Mouse (Mus musculus): ENCODE results near the gene Gm34302.
"Not testable (repeated sequence)": the region's sequence is repeated elsewhere in the genome, so short reads cannot be mapped to it uniquely, and the experiment has no call there.

Gene Gm34302

DNA sequence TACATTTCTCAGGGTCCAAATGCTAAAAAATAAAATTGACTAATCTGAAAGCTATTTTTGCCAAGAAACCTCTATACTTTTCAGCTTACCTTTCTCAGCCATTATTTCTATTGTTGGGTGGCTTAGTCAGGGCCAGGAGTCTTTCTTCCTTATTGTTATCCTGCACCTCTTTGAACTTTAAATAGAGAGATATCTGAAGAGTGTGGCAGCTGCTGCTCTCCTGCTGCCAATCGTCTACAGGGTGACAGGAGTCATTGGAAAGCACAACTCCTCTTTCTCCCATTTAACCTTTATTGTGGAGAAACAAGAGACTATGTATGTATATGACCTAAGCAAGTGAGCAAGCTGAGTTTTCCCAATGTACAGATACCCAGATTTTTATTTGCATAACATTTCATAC is at the start of gene Gm34302:
Gene Gm34302 (minus strand): TSS at position 154 of the 400 bp plus-strand sequence.
- no peak for DNase-seq (ENCODE audit: low spot score in 2 of 2)

DNA sequence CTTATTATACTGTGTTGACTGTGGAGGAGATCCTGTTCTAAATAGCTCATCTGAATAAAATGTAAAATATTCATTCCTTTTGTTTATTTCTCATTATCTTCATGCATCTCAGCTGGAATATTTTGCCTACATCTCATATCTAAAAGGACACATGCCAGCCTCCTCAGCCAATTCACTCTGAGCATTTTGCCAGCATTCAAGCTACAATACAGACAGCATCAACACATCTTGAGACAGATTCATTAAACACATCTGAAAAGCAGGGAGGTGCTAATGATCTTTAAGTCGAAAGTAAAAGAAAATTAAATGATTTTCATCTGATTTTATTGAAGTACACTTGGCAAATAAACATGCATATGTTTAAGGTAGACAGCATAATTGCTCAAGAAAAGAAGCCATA is 48.2 kb upstream of the Gm34302 start:
- no peak for DNase-seq (ENCODE audit: low spot score in 2 of 2)

GRCm38 (mm10) chr3:63517681-63518080 is 34.0 kb upstream of the Gm34302 start:
- DNase-seq (ENCODE audit: low spot score in 2 of 2): no peak

DNA sequence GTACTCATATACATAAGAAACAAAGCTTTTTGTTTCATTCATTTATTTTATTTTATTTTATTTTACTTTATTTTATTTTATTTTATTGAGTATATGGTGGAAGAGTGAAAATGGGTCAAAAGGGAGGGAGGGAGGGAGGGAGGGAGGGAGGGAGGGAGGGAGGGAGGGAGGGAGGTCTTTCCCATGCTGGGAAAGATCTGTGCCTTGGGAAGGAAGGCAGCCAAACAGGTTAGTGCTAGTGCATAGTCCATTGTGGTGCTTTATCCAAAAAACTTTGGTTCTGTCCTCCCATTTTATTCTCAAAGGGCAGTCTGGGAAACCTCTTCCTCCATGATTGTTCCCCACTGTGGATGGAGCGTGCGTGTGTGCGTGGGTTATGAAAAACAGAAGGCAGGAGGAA is 32.6 kb upstream of the Gm34302 start:
- not testable (repeated sequence) for DNase-seq (ENCODE audit: low spot score in 2 of 2)

DNA sequence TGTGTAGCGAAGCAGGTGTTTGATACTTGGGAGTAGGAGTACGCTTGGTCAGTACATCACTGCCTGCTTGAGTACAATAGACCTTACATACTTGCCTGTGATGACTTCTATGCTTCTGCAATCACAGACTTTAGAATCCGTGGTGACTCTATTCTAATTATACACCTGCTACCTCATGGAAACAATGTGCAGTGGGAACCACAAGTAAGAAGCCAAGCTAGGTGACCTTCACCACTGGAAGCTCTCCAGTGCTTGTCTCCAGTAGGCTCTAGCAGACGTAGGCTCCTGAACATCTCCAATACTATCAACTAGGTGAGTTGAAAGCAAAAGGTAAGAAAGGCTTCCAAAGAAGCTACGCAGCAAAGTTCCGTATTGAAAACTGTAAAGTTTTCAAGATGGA is 27.6 kb upstream of the Gm34302 start:
- DNase-seq (ENCODE audit: low spot score in 2 of 2): no peak

- no peak for DNase-seq (ENCODE audit: low spot score in 2 of 2)
Measured at GRCm38 (mm10) chr3:63509484-63509883, 25.8 kb upstream of the Gm34302 start.

DNA sequence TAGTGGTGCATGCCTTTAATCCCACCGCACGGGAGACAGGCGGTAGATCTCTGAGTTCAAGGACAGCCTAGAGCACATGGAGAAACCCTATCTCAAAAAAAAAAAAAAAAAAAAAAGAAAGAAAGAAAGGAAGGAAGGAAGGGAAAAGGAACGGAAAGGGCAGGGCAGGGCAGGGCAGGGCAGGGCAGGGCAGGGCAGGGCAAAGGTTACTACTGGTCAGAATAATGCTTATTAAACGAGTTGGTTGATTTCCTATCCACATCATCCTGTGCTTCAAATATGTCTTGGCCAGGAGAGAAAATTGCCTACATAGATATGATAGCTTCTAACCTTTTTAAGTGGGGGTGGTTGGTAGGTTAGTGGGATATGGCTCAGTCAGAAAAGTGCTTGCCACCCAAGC is 25.2 kb upstream of the Gm34302 start:
- no peak for DNase-seq (ENCODE audit: low spot score in 2 of 2)

DNA sequence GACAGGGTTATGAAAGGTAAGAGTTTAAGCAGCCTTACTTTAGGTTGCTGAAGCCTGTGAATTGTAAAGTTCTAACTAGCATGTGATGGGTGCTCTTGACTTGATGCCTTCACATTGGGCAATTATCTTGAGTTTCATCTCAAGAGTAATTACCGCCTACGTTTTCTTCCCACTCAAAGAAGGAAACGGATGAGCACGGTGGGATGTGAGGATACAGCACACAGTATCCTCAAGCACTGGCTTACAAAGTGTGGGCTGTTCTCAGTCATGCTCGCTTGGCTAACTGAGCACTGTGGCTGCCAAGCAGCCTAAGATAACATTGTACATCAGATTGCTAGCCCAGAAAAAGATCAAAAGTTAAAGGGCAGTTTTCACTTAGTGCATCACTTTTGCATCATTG is 20.8 kb upstream of the Gm34302 start:
- DNase-seq (ENCODE audit: low spot score in 2 of 2): no peak

DNA sequence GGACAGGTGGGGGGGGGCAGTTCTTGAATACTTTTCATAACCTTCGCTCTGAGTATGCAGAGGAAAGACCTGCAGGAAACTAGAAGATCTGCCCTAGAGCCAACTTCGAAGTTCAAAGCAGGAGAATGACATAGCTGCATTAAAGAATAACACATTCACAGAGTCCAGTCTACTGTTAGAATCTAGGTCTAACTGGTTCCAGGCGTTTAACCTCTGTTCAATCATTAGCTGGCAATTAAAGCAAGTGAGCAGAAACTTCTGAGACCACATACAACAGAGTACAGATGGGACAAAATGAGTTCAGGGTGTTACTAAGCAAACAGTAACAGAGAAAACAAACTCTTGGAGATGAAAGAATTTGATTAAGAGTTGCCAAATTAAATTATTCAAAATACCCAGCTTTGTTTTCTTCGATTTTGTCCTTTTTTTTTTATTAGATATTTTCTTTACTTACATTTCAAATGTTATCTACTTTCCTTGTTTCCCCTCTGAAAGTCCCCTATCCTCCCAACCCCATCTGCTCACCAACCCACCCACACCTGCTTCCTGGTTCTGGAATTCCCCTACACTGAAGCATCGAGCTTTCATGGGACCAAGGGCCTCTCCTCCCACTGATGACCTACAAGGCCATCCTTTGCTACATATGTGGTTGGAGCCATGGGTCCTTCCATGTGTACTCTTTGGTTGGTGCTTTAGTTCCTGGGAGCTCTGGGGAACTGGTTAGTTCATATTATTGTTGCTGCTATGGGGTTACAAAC is 11.1 kb upstream of the Gm34302 start:
- DNase-seq (ENCODE audit: low spot score in 2 of 2): no peak

- DNase-seq (ENCODE audit: low spot score in 2 of 2): no peak
Measured at GRCm38 (mm10) chr3:63493563-63493962, 9.9 kb upstream of the Gm34302 start.

- no peak for DNase-seq (ENCODE audit: low spot score in 2 of 2)
Measured at GRCm38 (mm10) chr3:63440426-63441125, 43.1 kb downstream of the Gm34302 start.

DNA sequence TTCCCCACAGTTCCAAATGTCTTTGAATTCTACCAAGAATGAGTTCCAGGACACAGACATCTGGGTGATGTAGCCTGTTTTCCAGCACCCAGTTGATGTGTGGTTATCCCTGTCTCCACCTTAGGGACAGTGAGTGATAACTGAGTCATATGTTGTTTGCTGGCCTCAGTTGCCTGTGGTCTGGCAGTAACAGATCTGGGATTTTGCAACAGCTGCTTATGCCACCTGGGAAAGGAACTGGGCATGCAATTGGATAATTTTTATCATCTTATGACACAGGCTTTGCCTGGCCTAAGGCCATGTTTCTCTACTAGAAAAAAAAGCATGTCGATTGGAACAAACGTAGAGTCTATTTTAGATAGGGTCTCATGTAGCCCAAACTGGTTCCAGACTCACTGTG is 43.9 kb downstream of the Gm34302 start:
- no peak for DNase-seq (ENCODE audit: low spot score in 2 of 2)

DNA sequence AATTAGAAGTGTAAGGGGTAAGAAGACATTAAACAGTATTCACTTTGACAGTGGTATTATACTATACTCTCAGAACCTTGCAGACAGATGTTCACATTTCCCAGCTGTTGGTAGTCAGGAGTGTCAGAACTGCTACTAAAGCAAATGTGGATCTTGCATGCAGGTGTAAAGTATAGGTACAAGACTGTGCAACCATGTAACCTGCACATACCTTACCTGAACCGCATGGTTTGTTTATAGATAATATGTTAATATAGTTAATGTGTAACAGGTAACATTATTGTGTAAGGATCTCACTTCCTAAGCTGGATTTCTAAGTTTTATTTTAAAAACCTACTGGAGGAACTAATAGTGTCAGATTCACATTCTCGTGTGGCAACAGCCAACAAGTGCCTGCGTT is 44.8 kb downstream of the Gm34302 start:
- no peak for DNase-seq (ENCODE audit: low spot score in 2 of 2)
